Mouse (Mus musculus) WW6 (cell line): ENCODE data around the gene Slc16a2.

Experiments
- DNase-seq: peaks from one replicate; pipeline ENCODE4 v3.0.0-alpha.2; 2013; ENCODE audit warnings: low read depth, low spot score

The Slc16a2 gene

GRCm38 (mm10) chrX:103821832-103822196, at the start of gene Slc16a2:
Slc16a2 (minus strand) TSS chrX:103821983.
- DNase-seq, result no peak

- no peak for DNase-seq
Observed at GRCm38 (mm10) chrX:103863502-103863901, 41.7 kb upstream of the Slc16a2 start.

GRCm38 (mm10) chrX:103862877-103863276, 41.1 kb upstream of the Slc16a2 start:
- DNase-seq, result no peak

- DNase-seq, result no peak
Observed at GRCm38 (mm10) chrX:103845266-103845665, 23.5 kb upstream of the Slc16a2 start.

- no peak for DNase-seq
Observed at GRCm38 (mm10) chrX:103828836-103829235, 7.1 kb upstream of the Slc16a2 start.

GRCm38 (mm10) chrX:103822271-103822811, 558 bp upstream of the Slc16a2 start:
- DNase-seq, result no peak

GRCm38 (mm10) chrX:103821195-103821831, 470 bp downstream of the Slc16a2 start:
- no peak for DNase-seq

- DNase-seq, result no peak
Observed at GRCm38 (mm10) chrX:103820307-103821194, 1.2 kb downstream of the Slc16a2 start.

GRCm38 (mm10) chrX:103819253-103819652, 2.5 kb downstream of the Slc16a2 start:
- no peak for DNase-seq

GRCm38 (mm10) chrX:103812690-103813089, 9.1 kb downstream of the Slc16a2 start:
- DNase-seq, result no peak

GRCm38 (mm10) chrX:103810483-103810882, 11.3 kb downstream of the Slc16a2 start:
- DNase-seq, result no peak

- no peak for DNase-seq
Observed at GRCm38 (mm10) chrX:103806373-103806772, 15.4 kb downstream of the Slc16a2 start.

GRCm38 (mm10) chrX:103796961-103797360, 24.8 kb downstream of the Slc16a2 start:
- no peak for DNase-seq

GRCm38 (mm10) chrX:103795506-103795905, 26.3 kb downstream of the Slc16a2 start:
- DNase-seq, result no peak

GRCm38 (mm10) chrX:103791329-103791728, 30.5 kb downstream of the Slc16a2 start:
- DNase-seq, result no peak

GRCm38 (mm10) chrX:103785681-103786080, 36.1 kb downstream of the Slc16a2 start:
- DNase-seq, result no peak

- DNase-seq, result no peak
Observed at GRCm38 (mm10) chrX:103776412-103776811, 45.4 kb downstream of the Slc16a2 start.

GRCm38 (mm10) chrX:103746197-103746596, 75.6 kb downstream of the Slc16a2 start:
- no peak for DNase-seq

- no peak for DNase-seq
Observed at GRCm38 (mm10) chrX:103744171-103745039, 77.4 kb downstream of the Slc16a2 start.

- DNase-seq, result no peak
Observed at GRCm38 (mm10) chrX:103742057-103742315, 79.8 kb downstream of the Slc16a2 start.

GRCm38 (mm10) chrX:103741215-103742056, 80.3 kb downstream of the Slc16a2 start:
- DNase-seq, result no peak
